Mouse (Mus musculus) heart, adult 11 months (tissue): ENCODE data around the gene Pcsk7.

Experiments
- DNase-seq: peaks from one replicate; pipeline ENCODE4 v3.0.0; 2022

Pcsk7 gene

DNA sequence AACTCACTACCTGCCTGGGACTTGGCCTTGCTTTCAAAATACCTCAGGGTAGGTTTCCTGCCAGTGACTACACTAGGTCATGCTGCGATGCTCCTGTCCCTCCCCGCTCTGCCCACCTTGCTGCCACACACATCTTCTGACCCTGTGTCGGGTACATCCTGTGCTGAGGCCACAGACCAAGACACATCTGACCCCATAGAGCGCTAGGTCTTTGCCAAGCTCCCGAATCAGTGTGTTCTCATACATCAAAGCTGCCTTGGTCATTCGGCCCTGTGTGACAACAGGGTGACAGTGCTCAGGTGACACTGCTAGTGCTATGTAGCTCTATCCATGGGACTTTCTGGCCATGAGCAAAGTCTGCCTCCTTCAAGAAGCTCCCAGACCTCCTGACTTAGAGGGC lies 33.5 kb downstream of the Pcsk7 start:
- peak; percentile 89 for DNase-seq

DNA sequence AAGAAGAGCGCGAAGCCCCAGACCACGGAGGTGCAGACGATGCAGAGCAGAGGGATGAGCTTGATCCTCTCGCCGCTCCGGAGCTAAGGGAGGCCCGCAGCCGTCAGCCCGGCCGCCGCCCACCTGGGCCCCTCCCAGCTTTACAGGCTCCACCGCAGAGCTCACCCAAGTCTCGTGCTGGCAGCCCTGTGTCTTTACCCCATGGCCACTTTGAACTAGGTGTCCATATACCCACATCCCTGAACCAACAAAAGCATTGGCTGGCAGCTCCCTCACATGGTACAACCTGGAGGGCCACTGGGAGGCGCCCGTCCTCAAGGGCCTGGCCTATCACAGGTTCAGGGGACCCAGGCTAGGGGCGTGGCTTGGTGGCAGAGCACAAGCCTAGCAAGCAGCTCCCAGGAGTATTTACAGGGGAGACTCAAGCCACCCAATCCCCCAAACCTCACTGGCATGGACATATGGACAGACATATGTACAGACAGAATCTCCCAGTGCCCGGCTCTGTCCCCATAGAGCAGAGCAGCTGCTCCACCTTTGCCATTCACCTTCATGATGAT lies 35.1 kb downstream of the Pcsk7 start:
- peak; percentile 92 for DNase-seq

DNA sequence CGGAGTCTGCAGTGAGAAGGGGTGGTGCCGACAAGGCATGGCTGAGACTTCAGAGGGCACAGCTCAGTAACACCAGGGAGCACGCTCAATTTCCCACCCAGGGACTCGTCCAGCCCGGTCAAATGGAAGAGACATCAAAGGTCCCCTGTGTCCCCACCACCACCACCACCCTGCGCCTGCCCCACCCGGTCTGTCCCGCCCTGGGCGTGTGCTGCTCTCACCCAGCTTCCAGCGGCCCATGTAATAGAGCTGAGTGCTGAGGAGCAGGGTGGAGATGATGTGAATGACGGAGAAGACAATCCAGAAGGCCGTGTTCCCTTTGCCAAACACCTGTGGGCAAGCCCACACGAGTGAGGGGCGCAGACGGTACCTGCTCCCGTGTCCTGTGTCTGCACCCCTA lies 36.2 kb downstream of the Pcsk7 start:
- DNase-seq: peak; percentile 90

- no peak for DNase-seq
Observed at GRCm38 (mm10) chr9:45942916-45943315, 36.6 kb downstream of the Pcsk7 start.

DNA sequence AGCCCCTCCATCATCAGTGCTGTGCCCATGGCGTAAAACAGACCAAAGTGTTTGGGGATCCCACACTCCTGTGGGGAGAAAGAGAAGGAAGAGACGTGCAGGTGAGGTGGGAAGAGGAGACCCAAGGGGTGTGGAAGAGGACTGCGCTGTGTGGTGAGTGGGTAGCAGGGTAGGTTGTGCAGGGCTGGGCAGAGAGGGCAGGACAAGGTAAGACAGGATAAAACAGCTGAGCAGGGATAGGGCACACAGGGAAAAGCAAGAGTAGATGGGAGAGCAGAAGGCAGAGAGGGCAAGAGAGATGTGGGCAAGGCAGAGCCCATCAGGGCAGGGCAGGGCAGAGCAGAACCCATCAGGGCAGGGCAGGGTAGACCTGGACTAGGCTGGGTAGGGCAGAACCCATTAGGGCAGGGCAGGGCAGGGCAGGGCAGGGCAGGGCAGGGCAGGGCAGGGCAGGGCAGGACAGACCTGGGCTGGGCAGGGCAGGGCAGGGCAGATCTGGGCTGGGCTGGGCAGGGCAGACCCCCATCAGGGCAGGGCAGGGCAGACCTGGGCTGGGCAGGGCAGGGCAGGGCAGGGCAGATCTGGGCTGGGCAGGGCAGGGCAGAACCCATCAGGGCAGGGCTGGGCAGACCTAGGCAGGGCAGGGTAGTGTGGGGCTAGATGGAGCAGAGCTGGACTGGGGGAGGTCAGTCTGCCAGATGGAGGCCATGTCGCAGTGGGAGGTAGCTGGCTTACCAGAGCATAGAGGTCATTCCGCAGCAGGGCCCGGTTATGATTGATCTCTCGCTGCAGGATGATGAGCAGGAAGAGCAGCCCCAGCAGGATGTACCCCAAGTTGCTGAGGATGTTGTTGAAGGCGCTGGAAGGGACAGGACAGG lies 37.6 kb downstream of the Pcsk7 start:
- peak; percentile 90 for DNase-seq

GRCm38 (mm10) chr9:45944506-45945400 lies 38.5 kb downstream of the Pcsk7 start:
- peak; percentile 90 for DNase-seq

- peak; percentile 91 for DNase-seq
Observed at GRCm38 (mm10) chr9:45945721-45946120, 39.4 kb downstream of the Pcsk7 start.

DNA sequence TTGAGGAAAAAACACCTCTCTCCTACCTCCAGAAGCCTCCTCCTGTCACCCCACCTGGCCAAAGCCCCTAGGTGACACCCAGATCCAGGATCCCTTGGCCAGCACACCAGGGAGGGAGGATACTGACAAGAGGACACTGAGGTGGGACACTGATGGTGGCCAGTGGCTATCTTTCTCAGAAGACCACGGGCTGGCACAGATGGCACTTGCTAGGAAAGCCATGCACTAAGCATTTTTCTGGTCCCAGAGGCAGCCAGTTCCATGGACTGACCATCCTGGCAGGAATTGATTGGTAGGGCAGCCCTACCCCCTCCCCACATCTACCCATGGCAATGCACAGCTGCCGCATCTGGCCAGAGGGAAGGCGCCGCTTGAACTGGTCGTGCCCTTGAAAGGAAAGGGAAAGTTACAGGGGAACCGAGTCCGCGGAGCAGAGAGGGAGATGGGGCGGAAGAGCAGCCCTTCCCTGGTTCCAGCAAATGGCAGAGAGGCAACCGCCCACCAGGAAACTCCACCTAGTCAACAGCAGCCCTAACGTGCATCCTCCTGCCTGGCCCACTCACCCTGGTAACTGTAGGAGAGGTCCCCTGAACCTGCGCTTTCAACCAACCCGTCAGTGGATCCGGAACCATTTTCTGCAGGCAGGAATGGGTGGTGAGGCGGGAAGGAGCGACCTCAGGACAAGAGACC lies 40.0 kb downstream of the Pcsk7 start:
- peak; percentile 91 for DNase-seq

GRCm38 (mm10) chr9:45946872-45947183 lies 40.5 kb downstream of the Pcsk7 start:
- no peak for DNase-seq

- no peak for DNase-seq
Observed at GRCm38 (mm10) chr9:45952057-45952456, 45.8 kb downstream of the Pcsk7 start.

DNA sequence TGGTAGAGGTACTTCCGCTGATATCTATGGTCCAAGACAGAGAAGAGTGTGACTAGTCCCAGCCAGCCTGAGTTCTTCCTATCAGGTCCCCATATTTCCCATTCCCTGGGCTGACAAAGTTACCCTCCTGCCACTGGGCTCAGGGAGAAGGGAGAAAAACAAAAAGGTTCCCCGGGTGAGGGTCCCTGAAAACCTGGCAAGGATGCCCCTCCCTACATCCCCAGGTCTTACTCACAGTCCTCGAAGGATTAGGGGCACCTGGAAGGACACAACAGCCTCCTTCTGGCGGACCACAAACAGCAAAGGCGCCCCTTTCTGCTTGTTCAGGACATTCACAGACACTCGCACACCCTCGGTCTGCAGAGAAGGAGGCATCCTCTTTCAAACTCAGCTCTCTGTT lies 46.6 kb downstream of the Pcsk7 start:
- DNase-seq: peak; percentile 92

DNA sequence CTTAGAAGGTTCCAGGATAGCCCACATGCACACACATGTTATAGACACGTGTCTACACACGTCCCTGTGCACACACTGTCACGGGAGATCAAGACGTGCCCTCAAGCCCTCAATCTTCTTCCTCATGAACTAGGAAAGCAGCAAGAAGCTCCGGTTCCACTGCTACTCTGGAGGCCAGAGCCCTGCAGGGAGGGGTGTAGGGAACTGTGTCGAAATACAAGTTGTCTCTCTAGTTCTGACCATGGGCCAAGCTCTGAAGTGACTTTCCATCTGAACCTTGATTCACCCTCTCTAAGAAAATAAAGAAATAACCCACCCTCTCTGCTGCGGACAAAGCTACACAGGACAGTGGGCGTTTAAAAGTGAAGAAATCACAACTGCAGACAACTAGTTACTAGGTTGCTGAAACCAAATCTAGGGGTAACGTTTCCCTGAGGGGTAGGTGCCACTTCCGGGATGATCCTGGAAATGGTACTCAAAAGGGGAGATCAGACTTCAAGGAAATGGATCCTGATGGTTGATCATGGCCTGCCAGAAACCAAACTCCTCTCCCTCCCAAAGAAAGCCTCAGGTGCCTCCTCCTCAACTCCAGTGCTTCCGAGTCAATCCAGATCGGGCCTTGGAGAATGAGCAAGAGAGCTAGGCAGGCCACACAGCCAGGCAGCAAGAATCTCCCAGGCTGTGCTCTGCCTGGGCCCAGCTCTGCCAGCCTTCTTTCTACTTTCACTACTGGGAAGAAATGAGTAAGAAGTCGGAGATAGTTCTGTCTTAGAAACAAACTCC lies 47.4 kb downstream of the Pcsk7 start:
- peak; percentile 94 for DNase-seq

DNA sequence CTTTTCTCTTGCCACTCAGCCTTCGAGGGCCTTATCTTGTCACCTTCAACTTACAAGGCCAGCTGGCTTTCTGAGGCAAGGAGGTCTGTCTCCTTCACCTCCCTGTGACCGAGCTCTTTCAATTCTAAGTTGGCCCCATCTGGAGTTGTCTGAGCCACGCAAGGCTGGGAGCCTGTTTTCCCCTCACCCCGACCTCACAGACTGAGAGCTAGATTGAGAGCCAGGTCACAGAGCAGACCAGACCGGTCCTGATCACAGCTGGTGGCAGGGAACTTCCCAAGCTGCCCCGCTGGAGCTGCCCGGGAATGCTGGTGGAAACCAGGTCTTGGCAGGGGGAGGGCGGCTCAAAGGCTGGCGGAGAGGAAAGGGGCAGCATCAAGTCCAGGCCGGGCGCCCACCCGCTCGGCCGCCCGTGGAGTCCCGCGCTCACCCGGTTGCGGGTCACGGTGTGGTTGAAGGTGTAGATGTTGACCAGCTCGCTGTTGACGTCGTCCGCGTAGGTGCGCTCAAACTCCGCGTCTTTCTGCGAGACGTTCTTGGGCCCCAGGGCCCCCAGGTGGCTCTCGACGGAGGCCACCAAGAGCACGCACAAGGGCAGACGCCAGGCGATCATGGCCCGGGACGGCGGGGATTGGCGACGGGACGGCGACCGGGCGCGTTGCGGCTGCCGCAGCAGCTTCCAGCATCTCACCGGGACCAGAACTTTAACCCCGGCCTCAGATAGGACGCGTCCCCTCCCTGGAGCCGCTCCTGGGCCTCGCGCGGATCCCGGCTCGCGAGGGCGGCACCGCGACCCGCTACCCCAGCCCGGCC lies 48.2 kb downstream of the Pcsk7 start:
- peak; percentile 96 for DNase-seq

DNA sequence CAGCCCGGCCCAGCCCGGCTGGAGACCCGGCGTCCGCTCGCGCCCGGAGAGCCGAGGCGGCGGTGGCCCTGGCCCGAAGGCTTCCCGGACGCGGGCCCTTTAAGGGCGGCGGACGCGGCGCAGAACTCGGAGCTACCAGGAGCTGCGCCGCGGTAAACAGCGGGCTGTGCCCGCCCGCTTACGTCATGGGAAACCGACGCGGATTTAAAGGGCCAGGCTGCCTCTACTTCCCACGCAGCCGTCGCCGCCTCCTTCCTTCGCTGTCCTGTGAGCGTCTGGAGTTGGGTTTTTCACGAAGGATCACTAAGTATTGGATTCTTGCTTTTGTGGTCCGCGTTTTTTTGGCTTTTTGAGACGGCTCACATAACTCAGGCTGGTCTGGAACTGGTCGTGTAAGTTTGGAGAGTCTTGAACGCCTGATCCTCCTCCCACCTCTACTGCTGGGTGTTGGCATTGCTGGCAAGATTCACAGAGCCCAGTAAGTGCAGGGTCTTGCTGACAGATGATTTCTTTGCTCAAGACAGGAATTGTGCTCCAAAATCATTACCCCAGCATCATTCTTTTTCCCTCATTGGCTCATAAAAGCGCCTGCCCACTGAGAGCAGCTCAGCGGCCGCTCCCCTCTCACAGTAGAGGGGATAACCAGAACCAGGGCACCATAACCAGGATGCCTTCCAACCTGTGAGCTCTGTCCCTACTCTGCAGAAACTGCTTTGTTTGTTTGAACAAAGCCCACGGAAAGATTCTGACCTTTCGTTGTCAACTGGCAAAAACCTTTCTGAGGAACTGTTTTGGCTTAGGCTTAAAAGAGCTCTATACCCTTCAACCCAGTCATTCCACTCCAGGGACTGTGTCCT lies 49.0 kb downstream of the Pcsk7 start, which contains the start of gene Sidt2:
Sidt2 (minus strand) TSS at position 152 of the 857 bp plus-strand sequence.
- DNase-seq: peak; percentile 99

GRCm38 (mm10) chr9:45958023-45958670 lies 51.9 kb downstream of the Pcsk7 start:
- DNase-seq: peak; percentile 91

GRCm38 (mm10) chr9:45958851-45959250 lies 52.6 kb downstream of the Pcsk7 start:
- DNase-seq: peak; percentile 93

- peak; percentile 94 for DNase-seq
Observed at GRCm38 (mm10) chr9:45959661-45960060, 53.4 kb downstream of the Pcsk7 start.

DNA sequence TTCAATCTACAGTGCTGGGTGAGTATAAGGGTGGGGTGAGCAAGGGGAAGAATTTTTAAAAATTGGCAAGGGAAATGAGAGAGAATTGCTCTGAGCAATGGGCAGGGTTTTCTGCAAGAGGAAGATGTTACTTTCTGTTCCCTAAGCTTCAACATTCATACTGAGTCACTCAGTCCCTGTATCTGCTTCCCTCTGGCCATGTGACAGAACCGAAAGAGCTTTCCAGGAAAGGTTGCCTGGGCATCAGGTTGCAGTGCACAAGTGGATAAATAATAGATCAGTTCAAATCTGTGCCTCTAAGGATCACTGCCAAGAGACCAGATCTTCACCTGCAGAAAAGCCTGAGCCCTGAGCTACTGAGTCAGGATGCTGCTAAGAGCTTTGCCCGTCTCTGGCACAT lies 55.6 kb downstream of the Pcsk7 start:
- DNase-seq: peak; percentile 95

DNA sequence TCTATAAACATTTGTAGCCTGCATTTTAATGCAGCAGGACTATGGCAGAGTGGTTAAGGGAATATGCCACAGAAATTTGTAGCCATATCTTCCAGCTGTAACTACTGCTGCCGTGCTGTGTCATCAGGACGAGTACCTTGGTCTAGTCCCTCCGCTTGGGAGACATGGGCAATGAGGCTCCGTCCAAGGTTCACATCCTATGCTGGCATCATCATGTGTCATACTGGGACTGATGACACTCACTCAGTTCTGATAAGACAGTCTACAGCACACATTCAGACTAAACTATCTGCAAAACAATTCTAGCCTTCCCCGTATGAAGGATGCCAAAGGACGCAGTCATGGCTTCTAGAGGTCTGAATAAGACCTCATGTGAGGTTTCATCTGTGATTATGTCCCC lies 57.3 kb downstream of the Pcsk7 start:
- DNase-seq: no peak

DNA sequence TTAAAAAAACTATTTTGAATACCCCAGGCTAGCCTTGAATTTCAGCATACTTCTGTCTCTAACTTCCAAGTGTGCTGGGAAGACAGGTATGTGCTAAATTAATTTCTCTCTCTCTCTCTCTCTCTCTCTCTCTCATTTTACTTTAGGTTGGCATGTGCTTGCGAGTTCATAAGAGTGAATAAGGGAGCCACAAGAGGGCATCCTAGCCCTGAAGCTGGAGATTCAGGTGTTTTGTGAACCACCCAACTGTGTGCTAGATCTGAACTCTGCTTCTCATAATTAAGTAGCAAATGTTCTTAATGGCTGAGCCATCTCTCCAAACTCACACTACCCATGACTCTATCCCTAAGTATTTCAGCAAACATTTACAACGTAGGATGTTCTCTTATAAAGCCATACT lies 70.6 kb downstream of the Pcsk7 start:
- DNase-seq: no peak
